Mouse (Mus musculus): ENCODE results near the gene Tmprss9. TPM values are rescaled to one million over a fixed set of nuclear protein-coding genes. Genes with fewer than 3 reads are reported as not detected.

Tmprss9 gene
- total RNA-seq, 2 experiments from 2014 or later: 0.09 to 0.12 TPM

DNA sequence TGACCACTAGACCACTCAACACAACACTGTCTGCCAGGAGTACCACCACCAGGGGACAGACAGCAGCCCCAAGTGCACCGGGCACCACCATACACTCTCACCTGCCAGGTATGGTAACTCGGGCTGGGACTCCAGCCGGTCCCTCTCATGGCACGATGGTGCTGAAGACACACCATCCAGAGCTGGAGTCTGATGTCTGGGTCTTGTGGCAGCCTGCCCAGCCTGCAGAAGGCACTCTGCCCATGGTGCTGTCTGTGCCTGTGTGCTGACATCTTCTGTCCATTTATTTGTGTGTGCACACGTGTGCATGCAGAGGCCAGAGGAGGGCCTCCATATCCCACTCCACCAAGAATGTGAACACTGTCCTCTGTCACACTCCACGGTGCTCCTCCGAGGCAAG, 23.5 kb downstream of the Tmprss9 start:
- DNase-seq: no peak

DNA sequence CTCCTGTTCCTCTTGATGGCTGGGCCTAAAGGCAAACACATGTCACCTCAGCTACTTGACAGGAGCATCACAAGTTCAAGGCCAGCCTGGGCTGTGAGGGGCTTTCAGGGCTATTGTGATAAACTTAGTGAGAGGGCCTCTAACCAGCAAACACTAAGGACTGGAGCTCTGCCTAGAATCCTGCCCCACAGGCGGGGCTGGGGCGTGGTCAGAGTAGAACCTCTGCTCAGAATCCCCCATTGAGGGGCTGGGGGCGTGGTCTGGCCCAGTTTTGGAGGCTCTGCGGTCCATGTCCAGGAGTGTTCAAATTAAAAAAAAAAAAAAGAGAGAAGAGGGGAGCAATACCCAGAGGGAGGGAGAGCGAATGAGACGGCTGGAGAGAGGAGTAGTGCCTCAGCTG, 24.0 kb downstream of the Tmprss9 start:
- DNase-seq: no peak

- no peak for DNase-seq
Observed at GRCm38 (mm10) chr10:80896581-80897485, 25.2 kb downstream of the Tmprss9 start.

DNA sequence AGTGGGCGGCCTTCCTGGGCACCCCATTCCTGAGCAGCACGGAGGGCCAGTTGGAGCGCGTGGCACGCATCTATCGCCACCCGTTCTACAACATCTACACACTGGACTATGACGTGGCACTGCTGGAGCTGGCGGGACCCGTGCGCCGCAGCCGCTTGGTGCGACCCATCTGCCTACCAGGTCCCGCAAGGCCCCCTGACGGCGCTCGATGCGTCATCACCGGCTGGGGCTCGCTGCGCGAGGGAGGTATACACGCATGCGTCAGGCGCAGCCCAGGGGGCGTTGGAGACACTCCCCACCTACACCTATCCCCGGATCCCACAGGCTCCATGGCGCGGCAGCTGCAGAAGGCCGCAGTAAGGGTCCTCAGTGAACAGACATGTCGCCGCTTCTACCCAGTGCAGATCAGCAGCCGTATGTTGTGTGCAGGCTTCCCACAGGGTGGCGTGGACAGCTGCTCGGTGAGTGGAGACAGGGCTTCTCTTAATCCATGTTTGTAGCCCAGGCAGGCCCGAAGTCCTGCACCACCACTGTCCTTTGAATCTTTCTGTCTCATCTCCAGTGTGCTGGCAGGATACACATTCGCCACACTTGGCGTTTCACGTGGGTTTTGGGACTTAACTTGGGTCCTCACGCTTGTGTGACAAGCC, 26.3 kb downstream of the Tmprss9 start:
- peak; percentile 52 for DNase-seq

DNA sequence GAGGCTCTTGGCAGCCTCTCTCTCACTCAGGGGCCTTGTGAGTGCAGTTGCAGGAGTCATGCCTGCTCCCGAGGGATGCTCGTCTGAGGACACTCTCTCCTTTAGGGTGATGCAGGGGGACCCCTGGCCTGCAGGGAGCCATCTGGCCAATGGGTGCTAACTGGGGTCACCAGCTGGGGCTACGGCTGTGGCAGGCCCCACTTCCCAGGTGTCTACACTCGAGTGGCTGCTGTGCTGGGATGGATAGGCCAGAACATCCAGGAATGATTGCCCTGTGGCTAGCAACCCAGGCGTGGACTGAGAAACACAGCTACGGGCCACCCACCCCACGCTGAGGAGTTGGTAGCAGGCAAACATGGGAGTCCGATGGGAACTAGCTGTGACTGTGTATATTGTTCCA, 27.4 kb downstream of the Tmprss9 start:
- DNase-seq: no peak

DNA sequence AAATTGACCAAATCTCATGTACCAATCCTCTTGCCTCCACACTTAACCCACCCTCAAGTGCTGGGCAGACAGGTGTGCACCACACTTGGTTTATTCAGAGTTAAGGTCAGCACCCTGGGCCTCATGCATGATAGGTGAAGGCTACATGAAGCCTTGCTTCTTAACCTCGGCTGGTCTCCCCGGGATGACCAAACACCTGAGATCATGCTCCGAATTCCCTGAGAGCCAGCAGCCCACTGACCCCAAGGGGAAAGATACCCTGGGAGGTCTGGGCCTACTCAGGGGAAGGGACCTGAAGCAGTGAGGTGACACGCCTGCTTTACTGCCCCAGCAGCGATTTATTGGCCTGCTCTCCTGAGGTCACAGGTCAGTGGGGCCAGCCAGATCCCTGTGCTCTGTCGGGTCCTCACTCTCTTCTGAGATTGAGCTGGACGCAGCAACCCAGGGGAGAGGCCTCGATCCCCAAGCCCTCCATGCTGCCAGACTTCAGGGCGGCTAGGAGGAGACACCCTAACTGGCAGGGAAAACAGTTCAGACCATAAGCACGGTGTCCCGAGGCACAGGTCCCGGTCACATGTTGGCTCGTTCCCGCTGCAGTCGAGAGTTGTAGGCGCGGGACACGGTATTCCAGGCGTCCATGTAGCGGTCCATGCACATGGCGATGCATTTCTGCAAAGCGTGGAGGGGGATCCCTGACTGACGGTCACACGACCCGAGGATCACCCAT, 28.1 kb downstream of the Tmprss9 start:
- DNase-seq: no peak

GRCm38 (mm10) chr10:80900318-80901247, 28.9 kb downstream of the Tmprss9 start, which contains the start of gene Timm13:
Timm13 (minus strand) TSS chr10:80900969.
- DNase-seq: peak; percentile 97

- DNase-seq: no peak
Observed at GRCm38 (mm10) chr10:80901409-80902272, 30.0 kb downstream of the Tmprss9 start.

DNA sequence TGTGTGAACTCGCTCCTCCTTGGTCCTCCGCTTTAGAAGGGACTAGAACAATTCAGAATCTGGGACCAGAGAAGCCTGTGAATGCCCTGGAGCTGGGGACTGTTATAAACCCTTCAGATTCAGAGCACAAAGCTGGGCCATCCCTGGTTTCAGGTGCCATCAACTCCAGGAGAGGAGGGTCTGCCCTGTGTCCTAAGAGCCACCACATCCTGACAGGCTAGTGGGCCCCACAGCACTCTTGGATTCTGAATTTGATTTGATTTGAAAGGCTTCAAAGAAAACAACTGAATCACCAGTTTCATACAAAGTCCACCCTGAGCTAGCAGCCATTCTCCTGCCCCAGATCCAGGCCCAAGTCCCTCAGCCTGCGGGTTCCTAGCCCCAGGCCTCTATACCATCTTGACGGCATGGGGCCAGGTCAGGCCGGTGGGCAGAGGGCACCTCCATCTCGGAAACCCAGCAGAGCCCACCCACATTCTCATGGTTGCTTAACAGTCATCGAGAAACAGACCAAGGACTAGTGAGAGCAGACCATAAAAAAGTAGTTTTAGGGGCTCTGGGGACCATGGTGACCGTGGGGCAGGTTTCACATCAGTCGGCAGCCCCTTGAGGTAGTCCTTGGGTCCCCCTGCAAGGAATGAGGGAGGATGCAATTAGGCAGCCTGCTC, 30.8 kb downstream of the Tmprss9 start:
- DNase-seq: no peak

DNA sequence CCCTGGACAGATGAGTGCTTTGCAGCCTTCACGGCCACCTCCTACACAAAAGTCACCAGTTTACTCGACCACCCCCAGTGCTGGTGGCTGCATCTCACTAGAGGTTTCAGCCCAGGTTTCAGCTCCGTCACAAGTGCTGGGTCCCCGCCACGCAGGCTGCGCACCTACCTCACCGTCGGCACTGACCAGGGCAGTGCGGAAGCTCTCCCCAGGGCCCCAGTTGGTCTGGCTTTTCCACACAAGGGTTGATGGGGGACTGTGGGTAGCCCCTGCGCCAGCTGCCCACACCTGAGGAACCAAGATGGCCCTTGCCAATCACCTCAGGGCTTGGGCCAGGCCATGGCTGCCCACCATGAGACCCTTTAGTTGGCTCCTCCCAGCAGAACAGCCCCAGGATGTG, 31.6 kb downstream of the Tmprss9 start:
- DNase-seq: no peak

- DNase-seq: peak; percentile 48
Observed at GRCm38 (mm10) chr10:80904004-80904693, 32.5 kb downstream of the Tmprss9 start.

DNA sequence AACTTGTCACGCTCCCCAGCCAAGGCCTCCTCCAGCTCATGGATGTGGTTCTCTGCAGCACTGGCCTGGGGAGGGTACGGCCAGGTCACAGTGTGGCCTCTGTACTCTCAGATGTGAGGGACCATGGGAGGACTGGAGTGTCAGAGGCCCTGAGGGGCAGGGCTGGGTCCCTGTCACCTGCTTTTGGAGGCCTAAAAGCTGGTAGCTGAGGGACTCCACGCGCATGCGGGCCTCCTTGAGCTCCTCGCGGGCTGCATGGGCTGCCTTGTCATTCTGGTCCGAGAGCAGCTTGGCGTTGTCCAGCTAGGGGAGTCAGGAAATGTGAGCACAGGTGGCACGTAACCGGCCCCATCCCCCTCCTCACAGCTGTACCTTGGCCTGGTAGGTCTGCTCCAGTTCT, 33.1 kb downstream of the Tmprss9 start:
- no peak for DNase-seq

DNA sequence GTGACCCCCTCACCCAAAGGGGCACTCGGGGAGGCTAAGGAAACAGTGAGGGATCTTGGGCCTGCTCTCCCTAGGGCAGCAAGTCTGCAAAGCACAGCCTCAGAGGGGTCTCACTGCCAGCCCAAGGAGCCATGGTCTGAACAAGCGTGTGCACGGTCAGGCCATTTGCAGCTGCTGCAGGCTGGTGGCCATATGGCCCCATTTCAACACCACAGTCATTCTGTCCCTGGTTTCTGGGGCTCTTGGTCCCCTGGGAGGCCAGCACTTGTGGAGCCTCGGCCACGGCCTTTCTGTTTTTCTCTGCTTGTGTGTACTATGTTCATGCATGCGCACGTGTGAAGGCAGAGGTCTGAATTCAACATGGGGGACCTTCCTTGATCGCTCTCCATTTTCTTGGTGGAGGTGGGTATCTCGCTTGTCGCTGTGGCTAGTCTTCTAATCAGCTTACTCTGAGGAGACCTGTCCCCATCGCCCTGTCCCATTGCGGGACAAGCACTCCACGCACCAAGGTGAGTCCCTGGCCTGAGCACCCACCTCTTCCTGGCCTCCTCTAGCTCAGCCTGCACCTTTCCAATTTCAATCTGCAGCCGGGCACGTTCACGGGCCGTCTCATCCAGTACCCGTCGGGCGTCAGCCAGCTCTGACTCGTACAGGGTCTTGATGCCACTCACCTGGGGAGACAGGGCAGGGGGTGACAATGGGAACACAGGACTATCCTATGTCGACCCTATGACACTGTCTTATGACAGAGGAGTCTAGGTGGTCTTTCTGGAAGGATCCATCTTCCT, 37.9 kb downstream of the Tmprss9 start:
- DNase-seq: peak; percentile 47

DNA sequence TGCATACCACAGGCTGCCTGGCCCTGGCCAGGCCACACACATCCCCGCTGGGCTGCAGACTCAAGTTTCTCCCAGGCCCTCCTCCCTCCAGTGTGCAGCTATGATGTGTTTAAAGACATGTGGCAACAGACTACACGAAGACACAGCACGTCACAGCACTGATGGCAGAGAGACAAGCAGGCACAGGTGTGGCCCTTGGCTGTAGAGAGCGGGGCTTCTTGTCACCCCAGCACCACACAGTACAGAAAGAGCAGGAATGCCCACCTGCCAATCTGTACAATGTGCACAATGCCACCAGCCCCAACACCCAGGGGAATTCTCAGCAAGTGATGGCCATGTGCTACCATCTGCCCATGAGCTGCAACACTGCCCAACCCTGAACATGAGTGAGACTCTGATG, 39.7 kb downstream of the Tmprss9 start:
- DNase-seq: no peak

DNA sequence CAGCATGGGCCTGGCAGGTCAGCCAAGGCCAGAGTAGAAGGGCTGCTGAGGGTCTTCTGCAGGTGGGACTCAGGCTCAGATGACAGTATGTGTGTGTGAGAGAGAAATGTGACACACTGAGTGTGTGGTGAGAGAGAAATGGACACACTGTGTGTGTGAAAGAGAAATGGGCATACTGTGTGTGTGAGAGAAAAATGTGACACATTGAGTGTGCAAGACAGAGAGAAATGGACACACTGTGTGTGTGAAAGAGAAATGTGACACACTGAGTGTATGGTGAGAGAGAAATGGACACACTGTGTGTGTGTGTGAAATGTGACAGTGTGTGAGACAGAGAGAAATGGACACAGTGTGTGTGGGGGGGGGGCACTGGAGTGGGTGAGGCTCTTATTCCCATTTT, 40.2 kb downstream of the Tmprss9 start:
- DNase-seq: no peak

GRCm38 (mm10) chr10:80913364-80914011, 41.8 kb downstream of the Tmprss9 start:
- no peak for DNase-seq

DNA sequence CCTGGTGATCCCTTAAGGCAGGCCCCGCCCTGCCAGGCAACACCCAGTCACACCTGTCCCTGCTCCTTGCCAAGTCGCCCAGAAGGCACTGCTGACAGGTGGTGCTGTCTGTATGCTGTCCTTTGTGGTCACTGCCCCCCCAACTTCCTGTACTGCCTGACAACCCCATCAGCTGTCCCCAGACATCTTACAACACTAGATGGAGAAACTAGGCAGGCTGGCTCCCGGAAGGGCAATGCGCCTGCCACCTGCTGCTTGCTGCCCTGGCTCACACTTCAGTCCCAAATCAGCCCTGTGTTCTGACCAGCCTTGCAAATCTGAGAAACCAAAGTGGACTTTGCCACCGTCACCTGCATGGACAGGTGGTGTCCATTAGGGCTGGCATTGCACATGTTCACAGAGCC, 42.6 kb downstream of the Tmprss9 start:
- DNase-seq: no peak

DNA sequence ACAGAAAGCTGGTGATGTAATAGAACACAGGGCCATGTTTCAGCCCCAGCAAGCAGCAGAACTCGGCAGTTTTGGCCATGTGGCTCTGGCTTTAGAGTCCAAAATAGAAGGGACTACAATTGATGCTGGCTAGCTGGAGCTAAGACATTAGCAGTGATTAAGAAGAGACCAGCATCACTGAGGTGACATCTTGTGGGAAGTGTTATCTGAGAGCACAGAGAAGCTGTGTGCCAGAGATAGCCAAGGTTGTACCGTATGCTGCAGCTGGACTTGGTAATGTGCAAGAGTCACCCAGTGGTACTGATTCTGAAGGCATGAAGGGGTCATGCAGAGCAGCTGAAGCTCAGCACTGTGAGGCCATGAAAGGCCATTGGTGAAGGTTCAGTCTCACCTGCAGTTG, 43.6 kb downstream of the Tmprss9 start:
- DNase-seq: no peak

Measured in adrenal gland, postnatal 10 days (tissue).